Mouse (Mus musculus) megakaryocyte, embryonic 14.5 days (primary cell): ENCODE data around the gene Olfr281.

Experiments used
- FLI1 ChIP-seq: IDR thresholded peaks from 2 replicates; pipeline ENCODE4 v1.6.1; 2012; ENCODE audit warnings: low read length, inconsistent platforms, mixed read lengths
- GATA1 ChIP-seq: IDR thresholded peaks from 3 replicates; pipeline ENCODE4 v1.6.1; 2012; ENCODE audit warnings: mixed read lengths, low read length, inconsistent platforms, borderline replicate concordance

DNA sequence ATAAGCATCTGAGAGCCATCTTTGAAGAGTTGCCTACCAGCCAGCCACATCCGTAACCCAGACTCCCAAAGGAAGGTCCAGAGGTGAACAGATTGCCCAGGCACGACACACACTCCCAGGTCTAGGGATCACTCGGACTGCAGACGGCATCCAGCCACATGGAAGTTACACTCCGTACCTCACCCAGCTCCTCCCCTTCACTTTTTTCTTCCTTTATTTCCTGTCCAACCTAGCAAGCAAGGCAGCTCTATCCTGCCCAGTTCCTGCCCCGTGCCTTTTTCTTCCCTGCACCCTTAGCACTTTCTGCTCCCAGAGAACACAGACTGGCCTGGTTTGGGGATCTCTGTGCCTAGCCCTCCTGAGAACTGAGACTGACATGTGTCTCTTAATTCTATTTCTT, 27.6 kb upstream of the Olfr281 start:
- no peak for TF ChIP-seq GATA1
- TF ChIP-seq FLI1 = no peak
